14 mouse cellular contexts compared by ENCODE assay signal in genomic region chr16:13158153-13158670, GRCm38 (mm10). TPM values are rescaled to one million over a fixed set of nuclear protein-coding genes. Genes with fewer than 3 reads are reported as not detected.
DNase-seq lines count a peak whose midpoint lies in the region; ATAC-seq and TF ChIP-seq lines count a peak whose summit lies in the region.
"Had no signal": no experiment of that assay in that cellular context is flagged by ENCODE, and none has a peak within 500 bp of the region (broad histone marks: within the 10 kb centered on the region; RNA-seq: fewer than 3 reads in every experiment).

No protein-coding gene starts in this region.

- no peak overlapping the region for H3K4me2 ChIP-seq in midbrain, postnatal 0 days (ENCODE audit: low read depth, low read length, poor library complexity, severe bottlenecking)
- no peak overlapping the region for H3K4me2 ChIP-seq in midbrain, embryonic 13.5 days (replicated peaks)
- H3K4me2 ChIP-seq: neural tube, embryonic 13.5 days had no signal

- H3K36me3 ChIP-seq in kidney, adult 2 months (ENCODE audit: control insufficient read depth, insufficient read depth, low read length): no peaks in the 10 kb centered on the region
- no peaks in the 10 kb centered on the region for H3K36me3 ChIP-seq in midbrain, postnatal 0 days (ENCODE audit: insufficient read depth, low read length)
- no peaks in the 10 kb centered on the region for H3K36me3 ChIP-seq in midbrain, embryonic 13.5 days
- H3K36me3 ChIP-seq: limb, embryonic 10.5 days; neural tube, embryonic 13.5 days had no signal

- no peak for TF ChIP-seq POLR2A in kidney, adult 2 months (IDR thresholded peaks at IDR 0.05; ENCODE audit: low read depth, low read length)

- 64% methylated on average over 3 of the region's 3 CpGs for WGBS in kidney, adult 2 months
- 63% methylated on average over 3 of the region's 3 CpGs for WGBS in midbrain, postnatal 0 days
- 64% methylated on average over 3 of the region's 3 CpGs for WGBS in midbrain, embryonic 13.5 days

- no peak overlapping the region for H3K27ac ChIP-seq in kidney, adult 2 months (ENCODE audit: insufficient read depth, low read depth, low read length)
- peak overlapping the region; percentile 66; the same call in 1 of the 2 replicates for H3K27ac ChIP-seq in midbrain, postnatal 0 days (ENCODE audit: low read depth, low read length)
- no peak overlapping the region for H3K27ac ChIP-seq in midbrain, embryonic 13.5 days
- H3K27ac ChIP-seq: limb, embryonic 10.5 days; neural tube, embryonic 13.5 days had no signal

- peak; percentile 33 for DNase-seq in kidney, adult 2 months
- no peak for DNase-seq in kidney, postnatal 4 days
- DNase-seq in midbrain, postnatal 0 days (ENCODE audit: low spot score): no peak
- peak; percentile 59 for DNase-seq in brain, adult 2 months (ENCODE audit: low read depth, low spot score)
- no peak for DNase-seq in ovary, postnatal 10 days (ENCODE audit: low spot score)
- no peak for DNase-seq in urinary bladder, postnatal 25 days (ENCODE audit: low spot score)
- DNase-seq: cerebellum, adult 9-10 months; layer of hippocampus, adult 9-11 months; lung, postnatal 10 days; midbrain, embryonic 14.5 days; thymus, postnatal 4 days had no signal

- peak; percentile 40; the same call in 1 of the 2 replicates for TF ChIP-seq CTCF in kidney, adult 2 months (conservative IDR thresholded peaks at IDR 0.05; ENCODE audit: insufficient read depth, insufficient read length, low read depth, low read length)
- peak; percentile 28 for TF ChIP-seq CTCF in midbrain, postnatal 0 days (IDR thresholded peaks at IDR 0.05)

- no peaks in the 10 kb centered on the region for H3K4me1 ChIP-seq in kidney, adult 2 months (ENCODE audit: control insufficient read depth, insufficient read depth, low read length)
- H3K4me1 ChIP-seq in midbrain, postnatal 0 days (ENCODE audit: insufficient read depth, low read length): peaks cover 5% of the 10 kb centered on the region; the same call in 1 of the 2 replicates
- H3K4me1 ChIP-seq in midbrain, embryonic 13.5 days (replicated peaks): peaks cover 10% of the 10 kb centered on the region

- no peak for ATAC-seq in midbrain, postnatal 0 days (ENCODE audit: low FRiP score)
- ATAC-seq in midbrain, embryonic 13.5 days: no peak

- H3K9me3 ChIP-seq in midbrain, postnatal 0 days (ENCODE audit: low read length): no peaks in the 10 kb centered on the region
- H3K9me3 ChIP-seq in midbrain, embryonic 13.5 days: no peaks in the 10 kb centered on the region
- H3K9me3 ChIP-seq: limb, embryonic 10.5 days; neural tube, embryonic 13.5 days had no signal

- no peak overlapping the region for H3K9ac ChIP-seq in midbrain, postnatal 0 days (replicated peaks; ENCODE audit: low read length, poor library complexity, severe bottlenecking)
- no peak overlapping the region for H3K9ac ChIP-seq in midbrain, embryonic 13.5 days (replicated peaks)
- H3K9ac ChIP-seq: neural tube, embryonic 13.5 days had no signal

- H3K27me3 ChIP-seq in kidney, adult 2 months (replicated peaks; ENCODE audit: control insufficient read depth, insufficient read depth, low read length): no peaks in the 10 kb centered on the region
- no peaks in the 10 kb centered on the region for H3K27me3 ChIP-seq in midbrain, postnatal 0 days (ENCODE audit: insufficient read depth, low read length)
- no peaks in the 10 kb centered on the region for H3K27me3 ChIP-seq in midbrain, embryonic 13.5 days
- H3K27me3 ChIP-seq: neural tube, embryonic 13.5 days had no signal

- no peak overlapping the region for H3K4me3 ChIP-seq in kidney, adult 2 months (ENCODE audit: insufficient read depth, low read depth, low read length)
- no peak overlapping the region for H3K4me3 ChIP-seq in midbrain, postnatal 0 days (ENCODE audit: low read depth, low read length)
- H3K4me3 ChIP-seq in midbrain, embryonic 13.5 days (replicated peaks): no peak overlapping the region
- H3K4me3 ChIP-seq: limb, embryonic 10.5 days; neural tube, embryonic 13.5 days had no signal

RNA-seq across cellular contexts. Expression of gene Ercc4, which starts 48.7 kb away (rescaled TPM):
- polyA plus RNA-seq in kidney, adult 2 months (2012; rRNA removed): 10.0 and 13.2 TPM in 2 replicates
- 23.4 and 24.8 TPM in 2 replicates for total RNA-seq in midbrain, postnatal 0 days (2014; rRNA removed)
- polyA plus RNA-seq in midbrain, postnatal 0 days (2015; fragmentation: Nextera tagmentation; extraction: Ambion mirVana): 14.3 and 15.3 TPM in 2 replicates
- polyA plus RNA-seq in midbrain, embryonic 13.5 days (2015; fragmentation: Nextera tagmentation; extraction: Ambion mirVana): 14.8 and 16.4 TPM in 2 replicates

Comparison
In these comparisons a context has a peak if more than half of its experiments do, and no peak if none do; other contexts are left out.
1. DNase-seq: peak in kidney, adult 2 months (single experiment) and brain, adult 2 months (single experiment); none in kidney, postnatal 4 days (0 of 2), midbrain, postnatal 0 days (single experiment), ovary, postnatal 10 days (single experiment) and urinary bladder, postnatal 25 days (single experiment).